Mouse (Mus musculus): Measurements from ENCODE around the gene Myh10.
"Not testable (repeated sequence)": the region's sequence is repeated elsewhere in the genome, so short reads cannot be mapped to it uniquely, and the experiment has no call there.

DNA sequence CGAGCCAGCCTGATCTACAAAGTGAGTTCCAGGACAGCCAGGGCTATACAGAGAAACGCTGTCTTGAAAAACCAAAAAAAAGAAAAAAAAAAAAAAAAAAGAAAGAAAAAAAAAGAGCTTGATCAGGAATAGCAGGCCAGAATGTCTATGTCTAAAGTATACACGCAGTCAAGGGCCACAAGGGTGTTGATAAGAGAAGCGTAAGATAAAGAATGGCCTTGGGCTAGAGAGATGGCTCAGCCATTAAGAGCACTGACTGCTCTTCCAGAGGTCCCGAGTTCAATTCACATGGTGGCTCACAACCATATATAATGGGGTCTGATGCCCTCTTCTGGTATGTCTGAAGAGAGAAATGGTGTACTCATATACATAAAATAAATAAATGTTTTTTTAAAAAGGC, 140.2 kb downstream of the Myh10 start:
- not testable (repeated sequence) for TF ChIP-seq CTCF, EP300 (IDR thresholded peaks at IDR 0.05; ENCODE audit: low read depth)
